Mouse (Mus musculus): Measurements from ENCODE around the gene Gnb1l. TPM values are rescaled to one million over a fixed set of nuclear protein-coding genes. Genes with fewer than 3 reads are reported as not detected.

The Gnb1l gene
- polyA plus RNA-seq, 1 experiment from 2014 or later: 20.9 TPM

DNA sequence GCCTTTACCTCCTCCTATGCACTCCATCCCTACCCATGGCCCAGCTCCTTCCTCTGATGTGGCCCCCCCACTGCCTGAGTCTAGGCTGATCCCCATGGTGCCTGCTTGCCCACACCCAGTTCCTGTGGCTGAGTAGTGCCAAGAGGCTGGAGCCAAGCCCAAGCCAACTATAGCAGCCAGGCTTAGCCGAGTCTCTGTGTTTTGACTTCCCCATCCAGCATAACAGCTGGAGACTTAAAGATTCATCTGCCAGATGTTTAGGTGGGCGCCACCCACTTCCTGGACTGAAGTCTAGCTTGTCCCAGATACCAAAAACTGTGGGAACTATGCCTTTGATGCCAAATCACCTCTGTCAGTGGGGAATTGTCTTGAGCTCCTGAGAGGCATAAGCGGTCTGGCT lies 34.2 kb upstream of the Gnb1l start:
- H3K27ac ChIP-seq: peak overlapping the region; percentile 24; the same call in 1 of the 2 replicates
- H3K4me1 ChIP-seq: peaks cover 36% of the 10 kb centered on the region
- no peaks in the 10 kb centered on the region for H3K9me3 ChIP-seq
- H3K4me3 ChIP-seq: no peak overlapping the region
- no peak overlapping the region for H3K4me2 ChIP-seq
- 0 out of 2 replicates have a peak, but pooled peaks cover 4% of the 10 kb centered on the region for H3K36me3 ChIP-seq
- 43% methylated on average over 3 of the region's 3 CpGs for WGBS
- H3K27me3 ChIP-seq: no peaks in the 10 kb centered on the region
- H3K9ac ChIP-seq: no peak overlapping the region
- no peak for ATAC-seq (ENCODE audit: insufficient number of reproducible peaks, low FRiP score, low TSS enrichment, low read depth)

DNA sequence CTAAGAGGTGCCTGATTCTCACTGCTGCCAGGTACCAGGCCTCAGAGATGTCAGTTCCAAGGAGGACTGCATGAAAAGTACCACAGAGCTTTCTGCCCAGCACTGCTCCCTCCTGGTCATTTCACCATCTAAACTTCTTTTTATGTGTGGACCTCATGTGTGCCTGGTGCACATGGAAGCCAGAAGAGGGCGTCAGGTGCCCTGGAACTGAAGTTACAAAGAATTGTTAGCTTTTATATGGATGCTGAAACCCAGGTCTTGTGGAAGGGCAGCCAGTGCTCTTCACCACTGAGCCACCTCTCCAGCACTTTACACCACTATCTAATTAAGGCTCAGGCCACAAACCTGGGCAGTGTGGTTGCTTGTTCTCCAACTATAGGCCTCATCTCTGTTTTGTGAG lies 27.7 kb upstream of the Gnb1l start:
- Histone ChIP-seq H3K4me2 (no peak overlapping the region), H3K36me3 (peaks cover 8% of the 10 kb centered on the region), H3K4me3 (no peak overlapping the region), H3K27ac (no peak overlapping the region; the same call in 1 of the 2 replicates), H3K9ac (no peak overlapping the region), H3K4me1 (no peaks in the 10 kb centered on the region; the same call in 1 of the 2 replicates), H3K27me3 (no peaks in the 10 kb centered on the region), H3K9me3 (no peaks in the 10 kb centered on the region)
- no peak for ATAC-seq (ENCODE audit: insufficient number of reproducible peaks, low FRiP score, low TSS enrichment, low read depth)
- 35% methylated on average over 1 of the region's 1 CpGs for WGBS

DNA sequence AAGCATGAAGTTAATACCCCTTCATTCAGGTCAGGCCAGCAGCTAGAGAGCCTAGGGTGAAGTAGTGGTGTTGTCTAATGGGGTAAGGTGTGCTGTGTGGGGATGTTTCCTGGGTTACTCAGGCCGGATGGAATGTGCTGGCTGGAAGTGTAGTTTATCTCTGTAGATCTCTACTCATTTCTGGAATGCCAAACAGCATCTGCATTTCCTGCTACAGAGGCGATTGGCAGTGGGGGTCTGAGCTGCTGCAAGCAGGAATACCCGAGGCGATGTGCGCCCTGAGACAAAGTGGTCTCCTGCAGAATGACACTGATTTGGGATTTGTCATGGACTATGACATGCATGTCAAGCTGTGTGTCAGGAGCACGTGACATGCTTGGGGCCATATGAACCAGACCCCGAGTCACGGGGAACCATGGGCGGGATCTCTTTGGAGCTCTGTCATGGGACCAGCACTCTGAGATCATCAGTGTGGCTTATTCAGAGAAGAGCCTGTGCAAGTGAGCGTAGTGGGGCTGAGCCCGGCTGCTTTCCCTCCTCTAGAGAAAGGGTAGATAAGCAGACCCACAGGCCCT lies 27.0 kb upstream of the Gnb1l start:
- WGBS: 68% methylated on average over 11 of the region's 11 CpGs
- no peak overlapping the region for H3K4me3 ChIP-seq
- H3K27me3 ChIP-seq: no peaks in the 10 kb centered on the region
- no peak overlapping the region for H3K27ac ChIP-seq
- no peaks in the 10 kb centered on the region for H3K9me3 ChIP-seq
- H3K4me1 ChIP-seq: no peaks in the 10 kb centered on the region; the same call in 1 of the 2 replicates
- no peak overlapping the region for H3K9ac ChIP-seq
- peaks cover 8% of the 10 kb centered on the region for H3K36me3 ChIP-seq
- H3K4me2 ChIP-seq: no peak overlapping the region
- ATAC-seq (ENCODE audit: insufficient number of reproducible peaks, low FRiP score, low TSS enrichment, low read depth): no peak

DNA sequence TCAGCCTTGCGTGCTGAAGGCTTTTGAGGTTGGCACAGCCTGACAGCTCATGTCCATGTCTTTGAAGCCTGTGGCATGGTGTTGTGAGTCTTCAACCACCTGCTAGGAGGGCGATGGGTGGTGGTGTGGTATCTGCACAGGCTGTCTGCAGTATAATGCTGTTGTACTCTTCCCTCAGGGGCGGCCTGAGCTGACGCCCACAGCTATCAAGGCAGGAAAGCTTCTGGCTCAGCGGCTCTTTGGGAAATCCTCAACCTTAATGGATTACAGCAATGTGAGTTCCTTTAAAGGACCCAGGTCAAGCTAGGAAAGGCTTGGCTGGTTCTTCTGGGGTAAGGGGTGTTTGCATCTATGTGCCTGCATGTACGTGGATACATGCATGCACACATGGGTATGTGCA lies 26.5 kb upstream of the Gnb1l start:
- Histone ChIP-seq H3K27ac (no peak overlapping the region), H3K36me3 (peaks cover 8% of the 10 kb centered on the region), H3K4me3 (no peak overlapping the region), H3K4me2 (no peak overlapping the region), H3K27me3 (no peaks in the 10 kb centered on the region), H3K9ac (no peak overlapping the region), H3K4me1 (no peaks in the 10 kb centered on the region; the same call in 1 of the 2 replicates), H3K9me3 (no peaks in the 10 kb centered on the region)
- ATAC-seq (ENCODE audit: insufficient number of reproducible peaks, low FRiP score, low TSS enrichment, low read depth): no peak
- 80% methylated on average over 6 of the region's 6 CpGs for WGBS

DNA sequence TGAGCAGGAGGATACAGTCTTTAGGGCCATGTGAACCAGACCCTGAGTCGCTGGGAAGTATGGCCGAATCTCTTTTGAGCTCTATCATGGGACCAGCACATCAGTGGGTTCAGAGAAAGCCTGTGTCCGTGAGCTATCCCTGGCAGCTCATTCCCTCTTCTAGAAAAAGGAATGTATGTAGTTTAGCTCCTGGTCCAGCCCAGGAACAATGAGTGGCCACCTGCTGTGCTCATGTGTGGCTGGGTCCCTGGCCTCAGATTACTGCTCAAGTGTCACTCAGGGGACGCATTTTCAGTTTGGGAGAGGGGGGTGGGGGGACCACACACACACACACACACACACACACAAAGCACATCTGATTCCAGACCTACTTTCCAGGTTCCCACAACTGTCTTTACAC lies 26.1 kb upstream of the Gnb1l start:
- no peaks in the 10 kb centered on the region for H3K9me3 ChIP-seq
- no peak overlapping the region for H3K4me3 ChIP-seq
- no peak overlapping the region for H3K9ac ChIP-seq
- no peak overlapping the region for H3K4me2 ChIP-seq
- H3K27ac ChIP-seq: no peak overlapping the region
- 81% methylated on average over 4 of the region's 4 CpGs for WGBS
- ATAC-seq (ENCODE audit: insufficient number of reproducible peaks, low FRiP score, low TSS enrichment, low read depth): no peak
- no peaks in the 10 kb centered on the region; the same call in 1 of the 2 replicates for H3K4me1 ChIP-seq
- H3K36me3 ChIP-seq: peaks cover 8% of the 10 kb centered on the region
- no peaks in the 10 kb centered on the region for H3K27me3 ChIP-seq

DNA sequence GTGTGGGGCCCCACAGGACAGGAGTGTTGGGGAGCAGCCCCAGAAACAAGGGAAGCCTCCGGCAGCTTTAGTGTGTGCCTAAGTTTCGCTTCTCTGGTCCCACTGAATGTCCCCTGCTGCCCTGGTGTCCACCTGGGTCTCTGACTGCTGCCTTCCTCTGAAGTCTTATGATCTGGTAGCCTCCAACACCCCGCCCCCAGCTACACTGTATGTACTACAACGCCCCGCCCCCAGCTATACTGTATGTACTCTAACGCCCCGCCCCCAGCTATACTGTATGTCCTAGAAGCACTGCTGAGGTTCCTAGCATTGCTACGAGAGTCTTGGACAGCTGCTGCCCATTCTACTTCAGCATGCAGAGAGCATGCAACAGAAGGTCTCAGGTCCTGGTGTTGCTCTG lies 25.5 kb upstream of the Gnb1l start:
- H3K36me3 ChIP-seq: peaks cover 8% of the 10 kb centered on the region
- H3K4me2 ChIP-seq: no peak overlapping the region
- H3K27me3 ChIP-seq: no peaks in the 10 kb centered on the region
- H3K9me3 ChIP-seq: no peaks in the 10 kb centered on the region
- H3K27ac ChIP-seq: no peak overlapping the region
- no peak overlapping the region for H3K9ac ChIP-seq
- WGBS: 83% methylated on average over 8 of the region's 8 CpGs
- no peak overlapping the region for H3K4me3 ChIP-seq
- ATAC-seq (ENCODE audit: insufficient number of reproducible peaks, low FRiP score, low TSS enrichment, low read depth): no peak
- no peaks in the 10 kb centered on the region; the same call in 1 of the 2 replicates for H3K4me1 ChIP-seq

DNA sequence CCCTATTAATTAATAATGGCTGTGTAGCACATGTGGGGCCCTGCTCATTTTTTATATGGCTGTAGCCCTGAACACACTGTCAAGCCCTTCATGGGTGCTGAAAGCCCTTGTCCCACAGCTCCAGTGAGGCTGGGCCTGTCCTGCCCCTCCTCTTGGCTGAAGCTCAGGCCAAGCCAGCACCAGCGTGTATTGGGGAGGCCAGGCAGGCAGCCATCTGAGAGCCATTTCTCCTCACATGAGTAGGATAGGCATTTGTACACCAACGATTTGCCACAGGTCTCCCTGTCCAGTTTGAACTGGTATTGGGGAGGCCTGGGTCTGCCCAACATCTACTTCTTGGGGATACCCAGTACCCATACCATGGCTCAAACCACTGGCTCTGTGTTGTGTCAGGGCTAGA lies 24.5 kb upstream of the Gnb1l start:
- H3K27me3 ChIP-seq: no peaks in the 10 kb centered on the region
- no peaks in the 10 kb centered on the region; the same call in 1 of the 2 replicates for H3K4me1 ChIP-seq
- no peak for ATAC-seq (ENCODE audit: insufficient number of reproducible peaks, low FRiP score, low TSS enrichment, low read depth)
- no peaks in the 10 kb centered on the region for H3K9me3 ChIP-seq
- no peak overlapping the region for H3K4me2 ChIP-seq
- H3K9ac ChIP-seq: no peak overlapping the region
- H3K4me3 ChIP-seq: no peak overlapping the region
- no peak overlapping the region for H3K27ac ChIP-seq
- peaks cover 6% of the 10 kb centered on the region for H3K36me3 ChIP-seq
- WGBS: 63% methylated on average over 2 of the region's 2 CpGs

DNA sequence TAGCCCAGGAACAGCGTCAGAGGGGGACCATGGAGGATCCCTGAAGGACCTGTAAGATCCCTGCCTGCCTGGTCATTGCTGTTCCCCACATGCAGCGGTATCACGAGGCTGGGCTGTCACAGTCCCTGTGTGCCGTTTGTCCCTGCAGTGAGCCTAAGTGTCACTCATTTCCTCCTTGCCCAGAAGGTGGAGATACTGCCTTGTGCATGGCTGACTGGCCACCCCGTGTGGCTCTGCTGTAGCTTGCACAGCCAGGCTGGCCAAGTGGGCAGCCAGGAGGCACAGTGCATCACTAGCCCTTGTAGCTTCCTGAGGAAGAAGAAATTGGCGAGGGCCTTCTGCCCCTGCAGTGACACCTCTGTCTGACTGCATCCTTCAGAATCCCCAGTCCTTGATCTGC lies 20.5 kb upstream of the Gnb1l start:
- Histone ChIP-seq H3K27me3 (no peaks in the 10 kb centered on the region), H3K4me2 (no peak overlapping the region), H3K27ac (no peak overlapping the region), H3K4me1 (peaks cover 19% of the 10 kb centered on the region), H3K9ac (no peak overlapping the region), H3K36me3 (no peaks in the 10 kb centered on the region; the same call in 1 of the 2 replicates), H3K9me3 (no peaks in the 10 kb centered on the region), H3K4me3 (no peak overlapping the region)
- ATAC-seq (ENCODE audit: insufficient number of reproducible peaks, low FRiP score, low TSS enrichment, low read depth): no peak
- 65% methylated on average over 6 of the region's 6 CpGs for WGBS

DNA sequence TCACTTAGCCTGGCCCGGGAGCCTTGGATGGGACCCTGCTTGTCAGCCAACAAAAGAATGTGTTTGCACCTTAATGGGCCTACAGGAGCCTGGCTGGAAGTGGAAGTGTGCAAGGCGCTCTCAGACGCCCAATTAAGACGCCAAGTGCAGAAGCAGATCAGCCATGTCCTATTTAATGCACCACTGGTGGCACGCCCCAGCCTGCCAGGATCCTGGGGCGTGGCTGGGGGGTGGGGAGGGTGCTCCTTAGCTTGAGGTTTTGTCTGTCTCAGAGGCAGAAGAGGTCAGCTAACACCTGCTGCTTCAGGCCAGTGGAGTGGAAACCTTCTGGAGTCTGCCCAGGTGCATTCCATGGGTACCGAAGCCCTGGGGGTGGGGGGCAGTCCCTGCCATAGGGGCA lies 18.8 kb upstream of the Gnb1l start:
- Histone ChIP-seq H3K27ac (no peak overlapping the region; the same call in 1 of the 2 replicates), H3K9ac (no peak overlapping the region), H3K27me3 (no peaks in the 10 kb centered on the region), H3K4me2 (no peak overlapping the region), H3K9me3 (no peaks in the 10 kb centered on the region), H3K36me3 (no peaks in the 10 kb centered on the region; the same call in 1 of the 2 replicates), H3K4me1 (peaks cover 27% of the 10 kb centered on the region), H3K4me3 (no peak overlapping the region)
- no peak for ATAC-seq (ENCODE audit: insufficient number of reproducible peaks, low FRiP score, low TSS enrichment, low read depth)
- WGBS: 47% methylated on average over 7 of the region's 7 CpGs

DNA sequence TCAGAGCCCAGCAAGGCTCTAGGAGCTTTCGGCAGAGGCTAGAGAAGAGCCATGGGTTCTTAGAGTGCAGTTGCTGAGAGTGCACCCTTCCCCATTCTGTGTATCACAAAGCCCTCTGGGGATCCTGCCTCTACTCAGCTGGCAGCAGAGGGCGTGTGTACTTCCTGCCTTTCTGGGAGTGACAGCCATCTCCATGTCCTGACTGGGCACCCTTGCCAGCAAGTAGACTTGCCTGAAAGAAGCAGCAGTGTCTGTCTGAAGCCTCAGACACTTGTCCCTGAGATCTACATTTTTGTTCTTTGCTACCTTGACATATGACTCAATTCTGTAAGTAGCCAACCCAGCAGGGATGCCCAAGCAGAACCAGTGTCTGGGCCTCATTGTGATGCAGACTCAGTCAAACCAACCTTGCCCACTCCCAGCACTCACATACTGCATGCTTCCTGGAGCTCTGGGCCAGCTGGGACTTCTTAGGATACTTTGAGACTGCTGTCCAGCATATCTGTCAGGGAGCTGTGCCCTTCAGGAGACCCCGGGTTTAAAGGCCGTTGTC lies 17.5 kb upstream of the Gnb1l start:
- Histone ChIP-seq H3K27ac (no peak overlapping the region), H3K27me3 (no peaks in the 10 kb centered on the region), H3K9me3 (no peaks in the 10 kb centered on the region), H3K4me2 (no peak overlapping the region), H3K9ac (no peak overlapping the region), H3K36me3 (no peaks in the 10 kb centered on the region; the same call in 1 of the 2 replicates), H3K4me3 (no peak overlapping the region), H3K4me1 (peaks cover 32% of the 10 kb centered on the region)
- 63% methylated on average over 4 of the region's 4 CpGs for WGBS
- ATAC-seq (ENCODE audit: insufficient number of reproducible peaks, low FRiP score, low TSS enrichment, low read depth): no peak

DNA sequence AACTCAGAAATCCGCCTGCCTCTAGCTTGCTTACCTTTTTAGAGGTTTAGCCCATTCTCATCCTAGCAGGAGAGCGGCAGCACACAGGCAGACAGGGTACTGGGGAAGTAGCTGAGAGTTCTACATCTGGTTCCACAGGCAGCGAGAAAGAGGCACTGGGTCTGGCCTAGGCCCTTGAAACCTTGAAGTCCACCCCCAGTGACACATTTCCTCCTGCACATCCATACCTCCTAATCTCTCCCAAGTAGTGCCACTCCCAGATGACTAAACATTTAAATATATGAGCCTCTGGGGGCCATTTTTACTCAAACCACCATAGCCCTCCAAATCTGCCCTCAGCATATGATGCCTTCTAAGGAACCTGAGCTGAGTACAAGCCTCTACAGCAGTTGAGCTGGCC lies 16.1 kb upstream of the Gnb1l start:
- WGBS: 87% methylated on average over 3 of the region's 3 CpGs
- Histone ChIP-seq H3K4me1 (peaks cover 32% of the 10 kb centered on the region), H3K27ac (no peak overlapping the region), H3K4me2 (no peak overlapping the region), H3K9ac (no peak overlapping the region), H3K27me3 (no peaks in the 10 kb centered on the region), H3K9me3 (no peaks in the 10 kb centered on the region), H3K4me3 (no peak overlapping the region), H3K36me3 (no peaks in the 10 kb centered on the region; the same call in 1 of the 2 replicates)
- no peak for ATAC-seq (ENCODE audit: insufficient number of reproducible peaks, low FRiP score, low TSS enrichment, low read depth)

DNA sequence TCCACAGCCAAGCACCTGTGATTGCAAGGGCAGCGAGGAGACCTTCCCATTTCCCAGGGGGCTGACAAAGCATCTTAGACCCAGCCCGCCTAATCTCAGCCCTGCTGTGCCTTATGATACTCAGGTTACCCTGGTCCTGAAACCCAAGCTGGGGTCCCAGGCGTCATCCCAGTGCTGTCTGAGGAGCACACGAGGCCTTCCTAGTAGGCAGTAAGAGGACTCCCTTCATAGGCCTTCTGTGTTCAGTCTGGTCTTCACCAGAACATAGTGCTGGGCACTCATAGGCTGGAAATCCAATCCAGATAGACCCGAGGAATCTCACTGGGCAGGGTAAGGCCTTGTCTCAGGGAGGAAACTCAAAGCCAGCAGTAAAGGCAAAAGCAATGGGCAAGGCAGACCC lies 14.7 kb upstream of the Gnb1l start:
- 68% methylated on average over 5 of the region's 5 CpGs for WGBS
- H3K36me3 ChIP-seq: no peaks in the 10 kb centered on the region
- H3K4me1 ChIP-seq: peaks cover 32% of the 10 kb centered on the region
- H3K4me3 ChIP-seq: no peak overlapping the region
- no peak overlapping the region for H3K27ac ChIP-seq
- H3K27me3 ChIP-seq: no peaks in the 10 kb centered on the region
- no peak overlapping the region for H3K4me2 ChIP-seq
- no peak overlapping the region for H3K9ac ChIP-seq
- H3K9me3 ChIP-seq: no peaks in the 10 kb centered on the region
- ATAC-seq (ENCODE audit: insufficient number of reproducible peaks, low FRiP score, low TSS enrichment, low read depth): no peak
